ENCODE assay signal across 8 mouse cellular contexts in genomic region chr1:131846255-131846654, GRCm38 (mm10). TPM values are rescaled to one million over a fixed set of nuclear protein-coding genes. Genes with fewer than 3 reads are reported as not detected.
DNase-seq lines count a peak whose midpoint lies in the region; ATAC-seq and TF ChIP-seq lines count a peak whose summit lies in the region.

No protein-coding gene starts in this region.

- H3K4me2 ChIP-seq in hindbrain, postnatal 0 days (ENCODE audit: low read depth, low read length), result no peak overlapping the region
- no peak overlapping the region for H3K4me2 ChIP-seq in hindbrain, embryonic 12.5 days (replicated peaks)

- peak; percentile 71 for DNase-seq in hindbrain, postnatal 0 days (ENCODE audit: low spot score)
- peak; percentile 86 for DNase-seq in cerebellum, adult 9-10 months
- peak; percentile 50 to 67 for DNase-seq in gastrocnemius, postnatal 36 days
- DNase-seq in left cerebral cortex, adult 11 months (ENCODE audit: low spot score), result peak; percentile 37
- peak; percentile 8 for DNase-seq in mesoderm, embryonic 11.5 days (ENCODE audit: low read depth, low spot score)
- DNase-seq in thymus, postnatal 10 days (ENCODE audit: low spot score in 2 of 2), result peak; percentile 10 to 47

- H3K4me3 ChIP-seq in hindbrain, postnatal 0 days (ENCODE audit: low read length), result no peak overlapping the region
- no peak overlapping the region for H3K4me3 ChIP-seq in hindbrain, embryonic 12.5 days
- H3K4me3 ChIP-seq in E14TG2a.4 (replicated peaks; ENCODE audit: low read length), result no peak overlapping the region

- H3K27me3 ChIP-seq in hindbrain, postnatal 0 days (ENCODE audit: insufficient read depth, low read length), result no peaks in the 10 kb centered on the region
- no peaks in the 10 kb centered on the region for H3K27me3 ChIP-seq in hindbrain, embryonic 12.5 days
- no peaks in the 10 kb centered on the region for H3K27me3 ChIP-seq in E14TG2a.4 (ENCODE audit: insufficient read depth, low read length)

- peaks cover 34% of the 10 kb centered on the region for H3K36me3 ChIP-seq in hindbrain, postnatal 0 days (ENCODE audit: insufficient read depth, low read length)
- H3K36me3 ChIP-seq in hindbrain, embryonic 12.5 days, result peaks cover 49% of the 10 kb centered on the region
- H3K36me3 ChIP-seq in E14TG2a.4 (ENCODE audit: insufficient read depth, low read length), result peaks cover 76% of the 10 kb centered on the region

- H3K9me3 ChIP-seq in hindbrain, postnatal 0 days (ENCODE audit: low read length), result no peaks in the 10 kb centered on the region
- no peaks in the 10 kb centered on the region for H3K9me3 ChIP-seq in hindbrain, embryonic 12.5 days (replicated peaks)
- H3K9me3 ChIP-seq in E14TG2a.4 (ENCODE audit: low read length), result no peaks in the 10 kb centered on the region

- TF ChIP-seq CTCF in hindbrain, postnatal 0 days (IDR thresholded peaks at IDR 0.05; ENCODE audit: low read depth), result peak; percentile 66
- peak; percentile 44 for TF ChIP-seq CTCF in E14TG2a.4 (conservative IDR thresholded peaks at IDR 0.05; ENCODE audit: low read length)

- no peak overlapping the region for H3K27ac ChIP-seq in hindbrain, postnatal 0 days
- no peak overlapping the region for H3K27ac ChIP-seq in hindbrain, embryonic 12.5 days

- no peak overlapping the region for H3K9ac ChIP-seq in hindbrain, postnatal 0 days (replicated peaks; ENCODE audit: low read length)
- H3K9ac ChIP-seq in hindbrain, embryonic 12.5 days, result no peak overlapping the region

- 71% methylated on average over 5 of the region's 5 CpGs for WGBS in hindbrain, postnatal 0 days
- 86% methylated on average over 5 of the region's 5 CpGs for WGBS in hindbrain, embryonic 12.5 days

- H3K4me1 ChIP-seq in hindbrain, postnatal 0 days (ENCODE audit: insufficient read depth, low read length), result no peaks in the 10 kb centered on the region
- H3K4me1 ChIP-seq in hindbrain, embryonic 12.5 days, result no peaks in the 10 kb centered on the region
- H3K4me1 ChIP-seq in E14TG2a.4 (replicated peaks; ENCODE audit: low read depth, low read length), result peaks cover 35% of the 10 kb centered on the region

- intact Hi-C loops in gastrocnemius, postnatal 36 days (cut with DNase I), result loop anchor here (1.0 to 10.0 kb wide), 3 partner anchors 79 to 231 kb away; no protein-coding TSS in a partner anchor

- no peak for ATAC-seq in hindbrain, postnatal 0 days
- no peak for ATAC-seq in hindbrain, embryonic 12.5 days (ENCODE audit: low FRiP score)

RNA-seq across cellular contexts. Expression of gene Slc41a1, which starts 19.0 kb away (rescaled TPM):
- 41.4 and 48.0 TPM in 2 replicates for total RNA-seq in hindbrain, postnatal 0 days (2014; rRNA removed)
- polyA plus RNA-seq in hindbrain, postnatal 0 days (2015; fragmentation: Nextera tagmentation; extraction: Ambion mirVana), result 20.9 and 23.6 TPM in 2 replicates
- polyA plus RNA-seq in hindbrain, embryonic 12.5 days (2016; fragmentation: Nextera tagmentation; extraction: Ambion mirVana), result 11.5 and 12.2 TPM in 2 replicates
- 10 to 100 TPM; 37.2 to 47.2 TPM for total RNA-seq in gastrocnemius, postnatal 36 days (2021)

RNA-seq across cellular contexts. Expression of gene Rab29, which starts 20.8 kb away (rescaled TPM):
- total RNA-seq in hindbrain, postnatal 0 days (2014; rRNA removed), result 6.4 and 15.1 TPM in 2 replicates
- 8.9 and 10.9 TPM in 2 replicates for polyA plus RNA-seq in hindbrain, postnatal 0 days (2015; fragmentation: Nextera tagmentation; extraction: Ambion mirVana)
- 11.0 and 14.1 TPM in 2 replicates for polyA plus RNA-seq in hindbrain, embryonic 12.5 days (2016; fragmentation: Nextera tagmentation; extraction: Ambion mirVana)
- 1 to 10 TPM; 5.0 to 5.9 TPM for total RNA-seq in gastrocnemius, postnatal 36 days (2021)

RNA-seq across cellular contexts. Expression of gene Pm20d1, which starts 49.1 kb away (rescaled TPM):
- 0.04 and 0.63 TPM in 2 replicates for total RNA-seq in hindbrain, postnatal 0 days (2014; rRNA removed)
- polyA plus RNA-seq in hindbrain, postnatal 0 days (2015; fragmentation: Nextera tagmentation; extraction: Ambion mirVana), result 0.54 and 0.60 TPM in 2 replicates
- polyA plus RNA-seq in hindbrain, embryonic 12.5 days (2016; fragmentation: Nextera tagmentation; extraction: Ambion mirVana), result 0.35 and 0.42 TPM in 2 replicates
- under 1 TPM; 0.57 to 0.69 TPM for total RNA-seq in gastrocnemius, postnatal 36 days (2021)

Comparison
In these comparisons a context has a peak if more than half of its experiments do, and no peak if none do; other contexts are left out.
1. DNase-seq: peak in every context shown above with its lines; median percentile 86 in cerebellum, adult 9-10 months; 71 in hindbrain, postnatal 0 days; 58 in gastrocnemius, postnatal 36 days; 37 in left cerebral cortex, adult 11 months; 28 in thymus, postnatal 10 days; 8 in mesoderm, embryonic 11.5 days.